Mouse (Mus musculus) frontal cortex, postnatal 10 days (tissue): ENCODE data around the gene Trnt1.

Experiments
- DNase-seq, 2 experiments: peaks; one replicate each; pipeline ENCODE4 v3.0.0; 2022; ENCODE audit warnings: low spot score in 2 of 2, mixed read lengths in 1 of 2

Trnt1 gene

DNA sequence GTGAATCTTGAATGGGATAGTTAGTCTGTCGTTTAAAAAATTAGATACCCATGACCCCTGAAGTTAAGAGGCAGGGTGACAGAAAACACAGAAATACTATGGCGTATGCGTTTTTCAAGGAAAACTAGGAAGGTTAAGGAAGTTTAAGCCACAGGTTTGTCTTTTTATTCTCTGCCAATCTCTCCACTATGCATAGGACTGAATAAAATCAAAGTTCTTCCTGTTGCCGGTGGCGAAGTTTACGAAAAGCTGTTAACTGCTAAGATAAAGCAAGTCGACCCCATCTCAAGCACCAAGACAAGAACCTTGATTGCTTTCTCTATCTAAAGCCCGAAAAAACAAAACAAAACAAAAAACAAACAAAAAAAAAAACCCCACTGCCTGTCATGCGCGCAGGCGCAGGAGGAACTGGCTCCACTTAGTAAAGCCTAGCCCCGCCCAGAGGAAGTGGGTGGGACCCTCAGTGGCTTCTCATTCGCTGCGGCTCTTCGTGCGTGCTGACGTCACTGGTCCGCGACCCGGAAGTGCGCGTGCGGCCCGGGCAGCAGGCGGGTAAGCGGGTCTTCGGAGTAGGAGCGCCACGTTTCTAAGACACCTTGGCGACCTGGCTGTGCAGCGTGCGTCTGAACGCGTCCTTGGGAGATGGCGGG lies at the start of gene Trnt1:
Gene Trnt1, plus strand, starts transcription at position 481 of the 650 bp plus-strand sequence.
- peak; percentile 96 to 97 for DNase-seq

DNA sequence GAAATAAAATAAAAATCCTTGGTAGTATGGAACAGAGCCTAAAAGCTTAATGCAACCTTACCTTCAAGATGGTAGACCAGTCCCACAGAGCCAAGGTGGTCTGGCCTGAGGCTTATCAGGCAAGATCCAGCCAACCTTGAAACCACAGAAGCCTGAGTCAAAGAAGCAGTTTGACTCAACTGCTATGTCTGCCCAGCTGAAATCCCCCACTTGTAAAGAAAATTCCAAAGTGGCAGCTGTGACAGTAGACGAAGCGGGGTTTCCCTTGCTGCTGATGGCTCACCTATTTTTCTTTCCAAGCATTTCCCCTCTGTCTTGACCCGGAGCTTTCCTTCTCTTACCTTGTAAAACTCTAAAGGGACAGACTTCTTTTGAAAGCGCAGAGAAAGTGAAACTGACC lies 43.3 kb upstream of the Trnt1 start:
- no peak for DNase-seq

DNA sequence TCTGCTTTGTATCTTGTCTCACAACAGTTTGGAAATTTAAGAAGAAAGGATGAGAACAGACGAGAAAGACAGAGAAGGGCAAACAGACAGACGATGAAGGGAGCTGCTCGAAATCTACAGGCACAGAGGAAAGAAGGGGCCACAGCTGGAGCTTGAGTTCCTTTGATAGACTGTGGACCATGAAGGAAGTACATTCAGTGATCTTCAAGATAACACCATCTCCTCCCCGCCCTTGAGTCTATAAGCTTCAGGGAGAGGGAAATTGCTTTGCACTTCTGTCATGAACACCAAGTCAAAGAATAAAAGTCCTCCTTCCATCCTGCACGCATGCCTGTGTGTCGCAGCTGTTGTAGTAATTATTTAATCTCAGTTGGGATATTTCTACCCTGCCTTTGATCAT lies 42.8 kb upstream of the Trnt1 start:
- no peak for DNase-seq

DNA sequence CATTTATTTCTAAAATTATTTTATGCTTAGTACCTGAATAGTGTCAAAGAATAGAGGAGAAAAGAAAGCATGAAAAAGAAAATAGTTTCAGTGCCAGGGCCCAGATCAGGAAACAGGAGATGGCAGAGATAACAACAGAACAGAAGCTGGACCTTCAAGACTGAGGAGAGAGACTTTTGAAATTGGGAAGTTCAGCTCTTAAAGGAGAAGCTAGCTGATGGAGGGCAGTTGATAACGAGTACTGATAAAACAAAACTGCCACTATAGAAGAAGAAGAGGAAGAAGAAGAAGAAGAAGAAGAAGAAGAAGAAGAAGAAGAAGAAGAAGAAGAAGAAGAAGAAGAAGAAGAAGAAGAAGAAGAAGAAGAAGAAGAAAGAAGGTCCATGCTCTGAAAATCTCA lies 41.2 kb upstream of the Trnt1 start:
- no peak for DNase-seq

DNA sequence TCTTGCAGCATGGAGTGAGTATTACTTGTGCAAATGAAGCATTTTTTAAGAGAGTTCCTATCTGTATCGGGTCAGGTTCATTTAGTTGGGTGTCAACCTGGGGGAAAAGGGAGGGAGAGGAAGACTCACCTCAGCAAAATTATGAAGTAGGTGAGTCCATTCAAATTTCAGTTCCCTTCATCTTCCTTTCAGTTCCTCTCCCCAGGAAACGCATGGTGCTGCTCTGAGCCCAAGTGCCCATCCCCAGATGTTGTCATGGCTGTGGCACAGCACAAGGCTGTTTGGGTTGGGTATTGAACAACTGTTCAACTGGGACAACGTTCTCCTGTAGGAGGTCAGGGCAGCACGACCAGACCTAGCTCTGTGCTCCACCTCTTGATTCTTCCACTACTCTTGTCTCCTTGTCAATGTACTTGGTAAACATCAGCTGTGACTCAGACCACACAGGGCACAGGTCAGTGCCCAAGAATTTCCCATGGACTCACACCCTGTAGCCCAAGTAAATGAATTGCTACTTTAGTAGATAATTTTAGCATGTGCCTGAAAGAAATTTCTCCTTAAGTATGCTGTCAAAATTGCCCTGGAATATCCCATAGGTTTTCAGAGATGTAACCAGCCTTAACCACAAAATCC lies 39.1 kb upstream of the Trnt1 start:
- no peak for DNase-seq

DNA sequence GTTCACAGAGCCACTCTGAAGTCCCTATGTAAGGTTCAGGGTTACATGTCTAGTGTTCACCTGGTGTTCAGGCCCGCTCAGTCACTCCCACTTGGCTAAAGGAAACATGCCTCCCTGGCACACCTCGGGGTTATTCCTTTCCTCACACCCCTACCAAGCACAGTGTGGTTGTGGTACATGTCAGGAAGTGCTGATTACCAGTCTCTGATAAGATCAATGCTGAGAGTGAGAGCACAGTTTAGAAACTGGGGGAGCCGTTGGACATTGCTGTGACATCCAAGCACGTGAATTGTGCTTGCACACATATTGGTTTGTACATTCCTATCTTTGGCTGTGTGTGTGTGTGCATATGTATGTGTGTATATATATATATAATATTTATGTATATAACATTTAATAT lies 36.4 kb upstream of the Trnt1 start:
- DNase-seq = no peak

DNA sequence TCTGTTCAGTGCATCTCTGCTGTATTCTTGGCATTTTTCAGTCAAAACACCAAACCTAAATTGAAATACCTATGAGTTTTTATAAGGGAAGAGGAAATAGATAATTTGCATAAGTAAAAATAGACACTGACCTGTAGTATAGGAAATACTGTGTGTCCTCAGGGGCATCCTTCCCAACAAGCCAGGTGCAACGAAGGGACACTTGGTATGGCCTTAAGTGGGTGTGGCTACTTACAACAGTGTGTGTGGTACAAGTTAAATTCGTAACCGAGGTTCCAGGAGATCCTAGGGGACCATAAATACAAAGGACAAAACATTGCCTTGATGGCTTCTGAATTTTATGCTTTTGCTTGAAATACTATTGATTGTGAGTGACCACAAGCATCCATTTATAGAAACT lies 30.7 kb upstream of the Trnt1 start:
- DNase-seq = no peak

DNA sequence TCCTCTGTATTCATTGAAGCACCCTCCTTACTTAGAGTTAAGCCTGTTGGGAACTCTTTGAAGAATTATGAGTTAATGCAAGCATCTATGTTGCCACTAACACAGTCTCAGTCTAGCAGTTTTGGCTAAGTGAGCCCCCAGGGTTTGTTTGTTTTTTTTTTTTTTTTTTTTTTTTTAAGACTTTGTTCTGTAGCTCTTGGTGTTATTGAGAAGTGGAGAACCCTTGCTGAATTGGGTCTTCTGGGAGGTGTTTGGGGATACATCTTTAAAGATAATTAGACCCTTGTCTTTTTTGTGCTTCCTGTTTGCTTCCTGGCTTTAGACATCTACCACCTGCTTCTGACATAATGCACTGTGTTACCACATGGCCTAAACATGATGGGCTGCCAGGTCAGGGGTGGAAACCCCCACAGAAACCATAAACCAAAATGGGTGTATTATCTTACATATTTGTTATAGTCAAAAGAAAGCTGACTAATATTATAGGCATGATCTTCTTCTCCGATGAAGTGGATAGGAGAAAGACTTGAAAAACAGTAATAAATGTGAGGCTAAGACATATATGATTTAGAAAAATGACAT lies 28.6 kb upstream of the Trnt1 start:
- no peak for DNase-seq

DNA sequence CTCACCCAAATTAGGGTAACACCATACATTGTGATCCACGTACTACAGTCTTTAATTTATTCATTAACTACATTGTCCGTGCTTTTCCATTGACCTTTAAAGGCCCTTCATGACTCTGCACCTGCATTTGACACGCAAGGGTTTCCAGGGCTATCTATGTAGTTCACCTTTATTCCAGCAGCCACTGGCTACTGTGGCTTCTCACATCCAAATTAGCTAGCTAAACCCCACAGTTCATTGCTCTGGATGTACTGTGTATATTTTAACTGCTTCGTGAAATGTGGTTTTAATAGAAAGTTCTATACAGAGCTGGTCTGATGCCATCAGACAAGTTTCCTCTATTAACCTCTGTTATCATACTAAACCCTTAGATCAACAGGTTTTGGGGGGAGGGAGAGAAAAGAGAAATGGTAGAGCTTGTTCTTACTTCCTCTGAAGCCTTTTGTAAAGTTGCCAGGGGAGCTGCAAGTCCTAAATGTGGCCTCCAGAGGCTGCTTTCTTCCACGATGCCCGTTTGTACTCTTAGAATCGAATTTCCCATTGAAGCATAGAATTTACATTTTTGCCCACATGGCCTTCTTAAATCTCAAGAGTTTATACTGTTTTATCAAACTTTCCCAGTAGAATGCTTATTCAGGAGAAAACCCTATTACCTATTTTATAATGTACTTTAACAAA lies 25.2 kb upstream of the Trnt1 start:
- no peak for DNase-seq

DNA sequence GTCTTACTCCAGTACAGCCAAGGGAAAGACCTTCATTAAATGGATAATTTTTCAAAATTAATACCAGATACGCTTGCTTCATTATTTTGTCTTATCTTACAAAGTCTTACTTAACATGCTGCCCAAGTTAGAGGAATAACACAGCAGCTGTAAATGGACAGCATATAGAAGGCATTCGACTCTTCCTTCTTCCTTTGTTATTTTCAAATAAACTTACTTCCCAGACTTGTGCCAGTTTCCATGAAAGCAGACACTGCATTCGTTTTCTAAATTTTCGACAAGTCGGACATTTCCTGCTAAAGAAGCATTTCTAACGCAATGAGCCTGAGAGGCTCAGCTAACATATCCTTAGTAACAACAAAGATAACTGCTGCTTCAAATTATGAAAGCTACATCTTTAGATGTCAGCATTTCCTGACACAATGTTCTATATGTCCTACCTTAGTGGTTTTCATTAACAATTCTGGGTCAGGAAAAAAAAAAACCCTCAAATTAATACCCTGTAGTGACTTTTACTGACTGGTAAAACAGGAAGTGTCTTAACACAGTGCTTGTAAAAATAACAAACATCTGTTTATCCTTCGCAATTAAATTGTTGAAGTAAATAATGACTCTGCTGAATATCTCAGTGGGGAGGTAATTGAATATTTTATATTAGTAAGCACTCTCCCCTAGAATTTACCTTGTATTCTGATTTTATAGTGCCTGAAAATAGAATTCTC lies 23.1 kb upstream of the Trnt1 start:
- no peak for DNase-seq

DNA sequence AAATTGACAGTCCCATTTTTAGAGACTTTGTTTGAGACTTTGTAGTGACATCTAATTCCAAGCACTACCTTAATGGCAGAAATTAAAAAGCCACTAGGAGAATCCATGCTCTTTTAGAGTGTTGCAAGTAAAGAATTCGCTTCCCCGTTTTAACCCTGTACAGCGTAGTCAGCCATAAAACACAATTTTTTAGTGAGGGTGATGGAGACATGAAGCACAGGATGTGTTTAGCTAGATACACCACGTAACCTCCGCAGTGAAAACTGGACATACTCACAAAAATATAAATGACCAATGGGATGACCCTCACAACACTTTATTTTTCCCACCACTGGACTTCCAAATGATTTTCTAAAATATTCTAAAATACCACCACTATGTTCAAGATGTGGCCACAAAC lies 21.7 kb upstream of the Trnt1 start:
- no peak for DNase-seq

DNA sequence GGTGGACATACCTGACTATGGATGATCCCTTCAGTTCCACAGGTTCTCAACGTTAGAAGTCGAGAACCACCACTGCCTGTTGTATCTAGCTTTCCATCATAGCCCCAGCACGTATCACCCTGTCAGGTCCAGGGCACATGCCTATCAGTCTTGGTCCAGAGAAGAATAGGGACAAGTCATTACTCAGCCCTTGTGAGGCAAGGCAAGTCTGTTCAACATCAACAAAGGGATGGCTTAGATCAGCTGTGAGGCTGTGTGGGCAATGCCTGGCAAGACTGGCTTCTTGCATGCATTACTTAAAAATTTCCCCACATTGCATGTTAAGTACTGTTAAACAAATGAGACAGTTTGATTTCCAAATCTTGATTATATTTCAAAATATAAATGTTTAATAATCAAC lies 21.1 kb upstream of the Trnt1 start:
- no peak for DNase-seq

DNA sequence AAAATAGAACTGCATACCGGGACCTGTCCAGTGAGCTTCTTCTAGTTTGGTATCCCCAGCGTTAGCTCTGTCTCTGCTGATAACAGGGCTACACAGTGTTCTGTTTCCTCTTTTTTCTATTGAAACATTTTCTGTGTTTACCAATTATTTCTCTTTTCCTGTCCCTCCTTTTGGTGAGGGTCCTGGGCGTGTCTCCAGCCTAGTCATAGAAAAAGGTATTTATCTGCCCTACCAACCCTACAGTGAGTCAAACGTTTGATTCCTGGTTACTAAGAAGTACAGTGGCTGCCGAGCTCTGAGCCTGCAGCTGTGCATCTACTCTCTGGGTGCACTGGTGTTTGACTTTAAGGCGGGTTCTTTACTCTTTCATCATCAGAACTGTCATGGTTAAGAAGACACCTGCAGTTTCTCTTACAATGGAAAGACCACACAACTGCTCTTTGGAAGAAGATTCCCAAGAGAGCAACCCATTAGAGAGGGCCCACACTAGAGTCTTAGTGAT lies 20.0 kb upstream of the Trnt1 start, which contains the start of gene Il5ra:
Gene Il5ra, minus strand, starts transcription at position 151 of the 502 bp plus-strand sequence.
- DNase-seq = no peak

DNA sequence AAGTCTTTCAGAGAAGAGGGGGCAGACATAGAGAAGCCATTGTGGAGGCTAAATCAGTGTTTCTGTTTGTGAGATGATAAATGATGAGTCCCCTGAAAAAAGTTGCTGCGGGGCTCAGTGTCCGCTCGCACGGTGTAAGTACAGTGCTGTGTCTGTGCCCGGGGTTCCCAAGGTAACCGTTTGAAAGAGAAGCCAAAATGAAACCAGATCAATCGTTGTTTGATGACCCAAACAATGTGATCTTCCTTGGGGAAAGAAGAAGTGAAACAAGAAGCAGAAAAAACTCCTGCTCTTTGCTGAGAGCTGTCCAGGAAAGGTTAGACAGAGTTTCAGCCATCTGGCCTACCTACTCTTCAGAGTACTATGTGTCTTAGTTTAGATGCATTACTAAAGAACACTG lies 18.6 kb upstream of the Trnt1 start:
- no peak for DNase-seq

DNA sequence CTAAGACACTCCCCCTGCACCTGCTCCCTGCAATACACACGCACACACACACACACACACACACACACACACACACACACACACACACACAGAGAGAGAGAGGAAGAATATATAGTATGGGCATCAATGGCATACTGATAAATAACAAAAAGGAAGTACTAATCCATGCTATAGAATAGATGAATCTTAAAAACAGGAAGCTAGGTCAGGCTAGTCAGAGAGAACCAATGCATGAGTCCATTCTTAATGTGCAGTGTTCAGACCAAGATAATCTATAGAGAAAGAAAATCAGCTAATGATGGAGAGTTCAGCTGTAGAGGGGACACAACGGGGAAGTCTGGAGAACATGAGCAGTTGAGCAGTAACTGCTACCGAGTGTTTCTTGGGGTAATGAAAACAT lies 10.6 kb upstream of the Trnt1 start:
- DNase-seq = no peak

DNA sequence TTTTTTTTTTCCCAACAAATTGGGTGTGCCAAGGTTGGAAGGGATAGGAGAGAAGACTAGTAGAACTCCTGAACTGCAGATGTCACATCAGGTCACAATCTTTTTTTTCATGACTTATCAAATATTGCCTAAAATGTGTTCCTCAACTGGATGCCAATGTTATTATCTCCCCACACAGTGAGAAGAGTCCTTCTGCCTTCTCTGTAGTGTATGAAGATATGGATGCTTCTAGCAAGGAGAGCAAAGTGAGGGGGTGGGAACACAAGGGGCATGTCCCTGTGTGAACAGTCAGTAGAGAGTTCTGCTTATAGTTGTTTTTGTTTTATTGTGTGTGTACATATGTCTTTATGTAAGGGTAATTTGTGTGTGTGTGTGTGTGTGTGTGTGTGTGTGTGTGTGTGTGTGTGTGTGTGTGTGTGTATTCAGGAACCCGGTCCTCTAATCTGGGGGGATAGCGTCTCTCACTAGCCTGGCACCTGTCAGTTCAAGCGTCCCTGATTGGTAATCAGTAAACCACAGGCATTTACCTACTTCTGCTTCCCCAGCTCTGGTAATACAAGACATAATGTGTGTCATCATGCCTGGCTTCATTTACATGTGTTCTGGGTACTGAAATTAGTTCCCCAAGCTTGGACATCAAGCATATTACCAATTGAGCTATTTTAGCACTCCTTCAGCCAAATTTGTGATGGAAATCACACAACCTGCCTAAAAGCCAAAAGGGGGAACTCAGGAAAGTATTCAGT lies 8.3 kb upstream of the Trnt1 start:
- no peak for DNase-seq

DNA sequence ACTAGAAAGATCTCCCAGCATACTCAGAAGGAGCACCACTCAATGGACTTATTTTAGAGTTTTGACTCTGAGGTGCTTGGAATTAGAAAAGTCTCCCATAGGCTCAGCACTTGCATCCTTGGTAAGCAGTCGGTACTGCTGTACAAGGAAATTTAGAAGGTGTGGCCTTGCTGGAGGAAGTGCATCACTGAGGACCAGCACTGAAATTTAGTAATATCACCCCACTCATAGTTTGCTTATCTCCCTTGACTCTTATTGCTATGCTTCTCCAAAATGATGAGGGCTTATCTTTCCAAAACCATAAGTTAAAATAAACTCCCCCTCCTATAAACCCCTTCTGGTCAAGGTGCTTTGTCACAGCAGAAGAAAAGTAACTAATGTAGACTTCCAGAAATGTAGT lies 7.4 kb upstream of the Trnt1 start:
- DNase-seq = no peak

DNA sequence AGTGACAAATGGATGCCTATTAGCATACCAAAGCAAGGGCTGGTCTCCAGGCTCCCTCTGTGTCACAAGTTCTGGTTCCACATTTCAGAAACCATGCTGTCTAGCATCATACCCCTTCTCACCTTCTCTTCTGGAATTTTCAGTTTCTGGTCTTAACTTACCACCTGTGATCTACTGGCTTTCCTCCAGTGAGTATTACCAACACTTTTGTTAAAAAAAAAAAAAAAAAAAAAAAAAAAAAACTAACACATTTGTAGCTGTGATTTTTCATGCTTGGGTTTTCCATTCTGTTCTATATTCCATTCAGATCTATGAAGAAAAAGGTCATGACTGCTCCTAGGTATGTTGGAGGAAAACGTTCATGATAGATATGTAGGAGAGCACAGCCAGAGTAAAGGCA lies 3.0 kb upstream of the Trnt1 start:
- DNase-seq = no peak

DNA sequence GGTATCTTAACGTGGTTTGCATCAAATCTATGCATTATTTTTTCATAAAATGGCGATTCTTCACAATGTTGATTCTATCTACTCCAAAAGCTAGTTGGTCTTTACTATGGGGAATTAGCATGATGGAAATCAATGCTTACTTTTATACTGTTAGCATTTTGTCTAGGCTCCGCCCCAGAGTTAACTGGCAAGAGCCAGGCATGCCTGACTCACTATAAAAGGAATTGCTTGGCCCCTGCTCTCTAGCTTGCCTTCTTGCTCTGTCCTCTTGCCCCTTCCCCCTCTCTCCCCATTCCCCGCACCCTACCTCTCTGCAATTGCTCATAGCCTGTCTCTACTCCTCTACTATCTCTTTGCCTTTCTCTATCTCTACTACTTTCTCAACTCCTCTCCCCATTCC lies 2.1 kb upstream of the Trnt1 start:
- no peak for DNase-seq

DNA sequence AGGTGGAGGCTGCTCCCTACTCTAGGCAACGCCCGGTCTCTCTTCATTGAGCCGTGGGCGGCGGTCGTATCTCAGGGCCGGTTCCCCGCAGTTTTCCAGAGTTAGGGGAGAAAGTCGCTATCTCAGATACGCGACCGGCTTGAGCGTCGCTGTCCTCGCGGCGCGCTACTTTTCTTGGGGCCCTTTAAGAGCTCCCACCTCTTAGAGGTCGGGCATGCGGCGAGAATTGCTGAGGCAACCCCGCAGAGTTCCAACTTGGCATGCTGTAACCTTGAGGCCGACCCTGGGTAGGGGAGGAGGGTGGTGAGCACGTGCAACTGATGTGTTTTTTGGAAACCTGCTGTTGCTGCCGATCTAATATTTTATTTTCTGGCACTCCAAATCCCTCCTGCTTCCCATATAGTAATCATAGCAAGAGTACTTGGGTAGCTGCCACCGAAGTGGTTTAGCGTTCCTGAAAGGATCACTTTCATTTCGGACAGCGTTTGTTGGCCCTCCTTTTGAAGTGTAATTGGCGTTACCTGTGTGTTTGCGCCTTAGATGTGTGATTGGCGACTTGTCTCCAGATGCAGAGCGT lies 458 bp downstream of the Trnt1 start:
- DNase-seq = no peak

DNA sequence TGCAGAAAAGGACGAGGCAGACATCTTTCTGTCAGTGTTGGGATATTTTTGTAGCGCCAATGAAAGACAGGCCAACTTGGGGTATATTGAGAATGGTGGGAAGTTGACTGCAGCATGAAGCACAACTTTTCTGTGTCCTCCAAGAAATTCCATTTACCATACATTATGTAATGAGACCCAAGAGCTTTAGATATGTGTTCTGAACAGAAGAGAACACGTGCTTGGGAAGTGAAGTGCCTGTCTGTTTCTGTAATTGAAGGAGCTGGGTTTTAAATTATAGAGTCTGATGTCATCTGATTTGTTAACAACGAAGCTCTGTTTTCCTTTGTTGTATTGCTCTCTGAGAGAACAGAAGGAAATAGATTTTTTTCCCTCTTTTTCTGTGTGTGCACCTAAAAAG lies 1.1 kb downstream of the Trnt1 start:
- DNase-seq = no peak
